6 mouse cellular contexts compared by ENCODE assay signal in the genomic region with DNA sequence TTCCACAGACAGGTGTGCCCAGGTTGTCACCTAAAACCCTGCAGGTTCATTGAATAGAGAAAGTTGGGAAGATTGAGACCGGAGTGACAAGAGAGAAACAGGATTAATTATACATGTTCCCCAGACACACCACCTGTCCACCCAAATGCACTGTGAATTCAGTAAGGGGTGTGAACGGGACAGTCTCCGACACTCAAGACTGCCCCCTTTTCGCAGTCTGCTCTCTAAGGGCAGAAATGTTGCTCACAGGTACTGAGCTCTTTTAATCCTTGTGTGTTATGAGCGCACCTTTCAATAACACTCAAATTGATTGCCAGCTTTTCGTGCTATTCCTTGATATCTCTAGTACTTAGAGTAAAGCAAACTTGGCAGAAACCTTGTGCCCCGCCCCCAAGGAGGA.
"Had no signal": no experiment of that assay in that cellular context is flagged by ENCODE, and none has a peak within 500 bp of the region (broad histone marks: within the 10 kb centered on the region; RNA-seq: fewer than 3 reads in every experiment).

No protein-coding gene starts in this region.

- H3K27me3 ChIP-seq: limb, embryonic 15.5 days; liver, embryonic 13.5 days; midbrain, embryonic 13.5 days had no signal

- H3K9ac ChIP-seq: limb, embryonic 15.5 days; liver, embryonic 13.5 days; liver, postnatal 0 days; midbrain, embryonic 13.5 days had no signal

- DNase-seq: liver, embryonic 13.5 days; liver, postnatal 0 days; right cerebral cortex, postnatal 14 days; thymus, postnatal 36 days had no signal

- H3K4me3 ChIP-seq: limb, embryonic 15.5 days; liver, embryonic 13.5 days; midbrain, embryonic 13.5 days had no signal

- H3K27ac ChIP-seq: limb, embryonic 15.5 days; liver, embryonic 13.5 days; midbrain, embryonic 13.5 days had no signal

- H3K36me3 ChIP-seq: limb, embryonic 15.5 days; liver, embryonic 13.5 days; midbrain, embryonic 13.5 days had no signal

- ATAC-seq: liver, postnatal 0 days; midbrain, embryonic 13.5 days had no signal

- H3K4me1 ChIP-seq: limb, embryonic 15.5 days; liver, embryonic 13.5 days had no signal

- H3K9me3 ChIP-seq: limb, embryonic 15.5 days; liver, embryonic 13.5 days; midbrain, embryonic 13.5 days had no signal

- H3K4me2 ChIP-seq: limb, embryonic 15.5 days; liver, embryonic 13.5 days; midbrain, embryonic 13.5 days had no signal
